Mouse (Mus musculus): ENCODE results near the gene Snx20. TPM values are rescaled to one million over a fixed set of nuclear protein-coding genes. Genes with fewer than 3 reads are reported as not detected.

Gene Snx20
- total and polyA plus RNA-seq, 3 experiments = 69.1 to 117 (median 93.1) TPM

DNA sequence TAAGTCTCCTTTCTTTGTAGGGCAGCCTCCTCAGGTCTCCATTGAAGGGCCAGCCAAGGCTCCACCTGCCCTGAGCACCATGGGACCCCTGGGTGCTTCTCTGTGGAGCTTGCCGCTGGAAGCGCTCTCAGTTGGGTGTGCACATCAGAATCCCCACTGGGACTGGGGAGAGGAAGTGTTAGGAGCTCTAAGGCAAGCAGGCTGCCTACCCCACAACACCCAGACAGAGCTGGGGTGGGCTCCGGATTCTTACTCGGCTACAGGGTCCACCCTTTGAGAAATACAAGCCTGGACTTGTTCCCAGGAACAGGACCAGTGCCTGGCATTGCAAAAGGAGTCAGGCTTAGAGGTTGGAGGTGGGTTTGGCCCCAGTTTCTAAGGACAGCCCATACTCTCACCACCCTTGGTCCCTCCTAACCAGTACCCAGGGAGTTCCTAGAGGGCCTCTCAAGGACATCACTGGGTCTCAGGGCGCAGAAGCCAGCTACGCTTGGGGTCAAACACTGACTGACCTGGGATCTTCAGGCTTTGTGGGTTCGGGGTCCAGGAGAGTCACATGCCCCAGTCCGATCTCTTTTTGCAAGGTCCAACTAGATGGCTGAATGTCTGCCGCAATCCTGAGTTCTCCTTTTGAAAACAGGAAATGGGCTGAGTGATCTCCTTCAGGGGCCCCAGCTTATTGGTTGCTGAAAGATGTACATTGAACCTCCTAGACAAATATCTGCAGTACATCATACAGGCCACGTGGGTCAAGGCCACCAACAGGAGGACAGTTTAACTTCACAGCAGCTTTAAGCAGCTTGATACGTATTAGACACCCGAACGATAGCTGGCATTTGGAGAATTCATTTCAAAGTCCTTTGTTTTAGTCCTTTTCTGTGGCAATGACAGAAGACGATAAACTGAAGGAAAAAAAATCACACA lies at the start of gene Snx20 (continued):
- no peak for TF ChIP-seq ZKSCAN1 (IDR thresholded peaks at IDR 0.05; ENCODE audit: borderline replicate concordance, low read depth, low read length)

GRCm38 (mm10) chr8:88683656-88684289 lies 47.8 kb upstream of the Snx20 start:
- no peak overlapping the region for H3K4me2 ChIP-seq (ENCODE audit: insufficient read depth, low read depth, poor library complexity, severe bottlenecking)
- H3K4me3 ChIP-seq (replicated peaks in 1 of 3; ENCODE audit: low read depth in 2 of 3, low read length in 2 of 3, poor library complexity in 1 of 3) = no peak overlapping the region
- H3K9ac ChIP-seq (ENCODE audit: insufficient read depth, low read depth) = no peak overlapping the region
- peaks cover 0 to 41% of the 10 kb centered on the region in 2 experiments; a peak in 2 of 4 replicates for H3K4me1 ChIP-seq (ENCODE audit: control insufficient read depth in 1 of 2, insufficient read depth in 2 of 2)
- no peaks in the 10 kb centered on the region for H3K27me3 ChIP-seq (replicated peaks)
- H3K36me3 ChIP-seq (replicated peaks in 1 of 2; ENCODE audit: control insufficient read depth in 1 of 2, insufficient read depth in 1 of 2, low read length in 1 of 2) = peaks cover 68 to 85% of the 10 kb centered on the region in 2 experiments
- H3K9me3 ChIP-seq (replicated peaks; ENCODE audit: low read length) = peaks cover 8% of the 10 kb centered on the region
- in situ Hi-C loops (cut with MboI; ENCODE audit: low pct_ligation_motif_present, low pct_unique_long_range_greater_than_20kb, low sequenced_read_pairs) = no loop called here
- dilution Hi-C loops (cut with MboI; ENCODE audit: extremely low pct_ligation_motif_present, extremely low pct_unique_long_range_greater_than_20kb, low sequenced_read_pairs) = no loop called here
- no peak overlapping the region for H3K27ac ChIP-seq (ENCODE audit: insufficient read depth, low read depth)
- DNase-seq (ENCODE audit: extremely low read depth) = no peak
- TF ChIP-seq NRF1 (IDR thresholded peaks at IDR 0.05; ENCODE audit: low read depth, low read length) = no peak
- TF ChIP-seq IRF4 (IDR thresholded peaks at IDR 0.05; ENCODE audit: low read depth, low read length) = no peak
- TF ChIP-seq JUND (conservative IDR thresholded peaks at IDR 0.05; ENCODE audit: low read depth, low read length) = no peak
- no peak for TF ChIP-seq MXI1 (IDR thresholded peaks at IDR 0.05; ENCODE audit: low read depth, low read length)
- TF ChIP-seq HCFC1 (IDR thresholded peaks at IDR 0.05; ENCODE audit: low read depth, low read length) = no peak
- no peak for TF ChIP-seq USF2 (conservative IDR thresholded peaks at IDR 0.05; ENCODE audit: low read depth, low read length)
- no peak for TF ChIP-seq ZNF384 (IDR thresholded peaks at IDR 0.05; ENCODE audit: low read depth, low read length)
- no peak for TF ChIP-seq MAX (IDR thresholded peaks at IDR 0.05; ENCODE audit: low read length)
- no peak for TF ChIP-seq ELF1 (IDR thresholded peaks at IDR 0.05; ENCODE audit: low read depth, low read length)
- TF ChIP-seq JUN (IDR thresholded peaks at IDR 0.05; ENCODE audit: insufficient read depth, low read depth, low read length) = no peak
- no peak for TF ChIP-seq CHD2 (IDR thresholded peaks at IDR 0.05; ENCODE audit: low read length)
- TF ChIP-seq E2F4 (IDR thresholded peaks at IDR 0.05; ENCODE audit: insufficient replicate concordance, low read depth, low read length) = no peak
- no peak for TF ChIP-seq TBP (conservative IDR thresholded peaks at IDR 0.05; ENCODE audit: low read depth, low read length)
- TF ChIP-seq EP300 (IDR thresholded peaks at IDR 0.05; ENCODE audit: low read length) = no peak
- TF ChIP-seq BHLHE40 (IDR thresholded peaks at IDR 0.05; ENCODE audit: low read depth, low read length) = no peak
- TF ChIP-seq MAFK (IDR thresholded peaks at IDR 0.05; ENCODE audit: insufficient replicate concordance, low read length) = no peak
- no peak for TF ChIP-seq GABPA (IDR thresholded peaks at IDR 0.05; ENCODE audit: insufficient replicate concordance, low read depth, low read length)
- no peak for TF ChIP-seq RCOR1 (conservative IDR thresholded peaks at IDR 0.05; ENCODE audit: low read depth, low read length)
- no peaks in the 10 kb centered on the region for H3K79me2 ChIP-seq (replicated peaks; ENCODE audit: control insufficient read depth, extremely low read depth, insufficient read depth, poor library complexity, severe bottlenecking)
